Mouse (Mus musculus): Measurements from ENCODE around the gene Fosb.

Gene Fosb

GRCm38 (mm10) chr7:19279052-19279451, 30.8 kb downstream of the Fosb start:
- peak; percentile 17 for DNase-seq

- no peak for DNase-seq
Observed at GRCm38 (mm10) chr7:19276253-19276652, 33.6 kb downstream of the Fosb start.

GRCm38 (mm10) chr7:19272173-19272764, 37.6 kb downstream of the Fosb start:
- DNase-seq, result peak; percentile 65

GRCm38 (mm10) chr7:19271238-19272172, 38.3 kb downstream of the Fosb start, which contains the start of gene Vasp:
Gene Vasp, minus strand, starts transcription at chr7:19271817.
- peak; percentile 90 for DNase-seq

- DNase-seq, result peak; percentile 36
Observed at GRCm38 (mm10) chr7:19270509-19271237, 39.2 kb downstream of the Fosb start.

GRCm38 (mm10) chr7:19269721-19270441, 40.0 kb downstream of the Fosb start:
- DNase-seq, result peak; percentile 80

GRCm38 (mm10) chr7:19268993-19269681, 40.7 kb downstream of the Fosb start:
- DNase-seq, result no peak

- DNase-seq, result no peak
Observed at GRCm38 (mm10) chr7:19267051-19267450, 42.8 kb downstream of the Fosb start.

GRCm38 (mm10) chr7:19265928-19266822, 43.7 kb downstream of the Fosb start:
- DNase-seq, result no peak

- DNase-seq, result no peak
Observed at GRCm38 (mm10) chr7:19265147-19265546, 44.7 kb downstream of the Fosb start.

GRCm38 (mm10) chr7:19258336-19258735, 51.5 kb downstream of the Fosb start:
- DNase-seq, result no peak

GRCm38 (mm10) chr7:19257390-19258022, 52.3 kb downstream of the Fosb start:
- DNase-seq, result peak; percentile 91

GRCm38 (mm10) chr7:19256567-19256966, 53.3 kb downstream of the Fosb start:
- no peak for DNase-seq

GRCm38 (mm10) chr7:19255395-19255794, 54.5 kb downstream of the Fosb start:
- DNase-seq, result no peak

- DNase-seq, result no peak
Observed at GRCm38 (mm10) chr7:19253437-19253836, 56.4 kb downstream of the Fosb start.

Measured in retina, postnatal 1 day (tissue).